Mouse (Mus musculus): ENCODE results near the gene Ppib.
A peak's percentile ranks its signal among the peaks of the same experiment; 100 is the strongest.

The Ppib gene

DNA sequence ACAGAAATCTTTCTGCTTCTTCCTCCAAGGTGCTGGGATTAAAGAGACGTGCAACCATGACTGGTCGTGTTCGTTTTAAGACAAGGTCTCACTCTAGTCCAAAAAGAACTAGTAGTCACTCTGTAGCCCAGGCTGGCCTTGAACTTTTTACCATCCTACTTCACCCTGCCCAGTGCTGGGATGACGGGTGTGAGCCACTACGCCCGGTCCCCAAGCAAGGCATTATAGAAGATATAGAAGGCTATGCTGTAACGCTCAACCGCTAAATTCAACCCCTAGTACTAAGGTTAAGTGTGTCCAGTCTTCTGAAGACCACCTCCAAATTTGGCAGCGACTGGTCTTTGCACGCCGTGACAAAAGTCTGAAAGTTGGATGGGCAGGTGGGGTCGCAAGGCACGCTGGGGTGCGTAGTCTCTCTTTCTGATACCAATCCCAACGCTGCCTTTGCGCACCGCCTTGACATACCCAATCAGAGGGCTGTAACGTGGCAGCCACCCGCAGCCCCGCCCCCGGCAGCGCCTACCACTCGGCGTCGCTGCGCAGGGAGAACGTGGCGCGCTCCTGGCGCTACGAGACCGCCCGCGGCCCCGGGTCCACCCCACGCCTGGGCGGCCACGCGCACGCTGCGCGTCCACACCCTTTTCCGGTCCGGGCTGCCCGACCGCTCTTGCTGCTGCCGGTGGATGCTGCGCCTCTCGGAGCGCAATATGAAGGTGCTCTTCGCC, at the start of gene Ppib:
Gene Ppib, plus strand, starts transcription at position 640 of the 725 bp plus-strand sequence.
- DNase-seq: peak; percentile 99

DNA sequence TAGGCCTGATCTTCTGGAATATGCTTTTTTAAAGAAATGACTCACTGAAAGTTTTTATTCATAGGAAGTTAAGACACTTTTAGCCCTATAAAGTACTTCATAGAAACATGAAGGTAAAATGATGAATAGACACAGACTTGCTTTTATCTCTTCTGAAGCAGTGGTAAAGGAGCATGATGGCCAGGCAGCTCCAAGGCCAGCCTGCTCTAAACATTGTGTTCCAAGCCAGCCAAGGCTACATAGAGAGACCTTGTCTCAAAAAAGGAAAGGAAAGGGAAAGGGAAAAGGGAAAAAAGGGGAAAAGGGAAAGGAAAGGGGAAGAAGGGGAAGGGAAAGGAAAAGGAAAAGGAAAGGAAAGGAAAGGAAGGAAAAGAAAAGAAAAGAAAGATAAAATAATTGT, 39.4 kb upstream of the Ppib start:
- no peak for DNase-seq

DNA sequence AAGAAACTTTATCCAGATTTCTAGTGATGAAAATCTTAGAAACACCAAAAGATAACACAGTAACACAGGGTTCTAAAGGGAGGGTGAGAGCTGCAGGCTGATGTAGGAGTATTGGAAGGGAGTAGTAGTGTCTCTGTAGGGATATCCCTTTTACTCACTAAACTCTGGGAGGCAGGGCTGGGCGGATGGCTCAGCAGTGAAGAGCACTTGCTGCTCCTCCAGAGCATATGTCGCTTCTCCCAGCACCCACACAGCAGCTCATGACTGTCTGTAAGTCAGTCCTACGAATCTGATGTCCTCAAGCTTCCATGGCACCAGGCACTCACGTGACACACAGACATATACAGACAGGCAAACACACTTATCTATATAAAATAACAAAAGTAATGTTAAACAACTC, 21.9 kb upstream of the Ppib start:
- no peak for DNase-seq

DNA sequence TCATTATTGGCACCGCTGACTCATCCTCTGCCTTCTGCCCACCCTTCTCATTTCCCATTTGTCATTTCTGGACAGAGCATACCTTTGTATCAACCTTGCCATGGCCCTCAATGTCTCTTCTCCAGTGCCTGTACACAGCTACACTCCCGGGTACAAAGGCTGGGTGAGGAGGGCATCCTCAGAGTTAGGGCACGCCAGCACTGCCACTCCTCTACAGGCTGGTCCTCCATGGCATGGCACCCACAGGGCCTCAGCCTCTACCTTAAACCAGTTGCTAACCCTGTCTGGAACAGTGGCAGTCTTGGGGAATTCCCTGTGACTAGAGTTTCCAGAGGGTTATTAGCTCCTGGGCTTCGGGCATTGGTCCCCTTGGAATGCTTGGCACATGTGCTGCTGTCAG, 21.4 kb upstream of the Ppib start:
- DNase-seq: no peak

DNA sequence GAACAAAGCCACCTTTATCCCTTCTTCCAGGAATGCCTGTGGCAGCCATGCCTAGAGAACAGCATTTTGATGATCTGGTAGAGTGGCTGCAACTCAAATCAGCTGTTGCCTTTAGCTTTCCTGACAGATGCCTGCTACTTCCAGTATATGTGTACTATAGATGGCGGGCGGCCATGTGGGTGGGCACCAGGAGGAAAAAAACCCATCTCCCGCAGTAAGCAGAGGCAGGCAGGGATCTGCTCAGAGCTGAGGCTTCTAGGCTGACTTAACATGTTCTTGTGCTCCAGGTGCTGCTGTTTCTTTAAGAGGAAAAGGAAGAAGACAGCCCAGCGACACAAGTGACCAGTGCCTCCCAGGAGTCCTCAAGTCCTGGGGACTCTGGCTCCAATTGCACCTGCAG, 20.7 kb upstream of the Ppib start:
- no peak for DNase-seq

DNA sequence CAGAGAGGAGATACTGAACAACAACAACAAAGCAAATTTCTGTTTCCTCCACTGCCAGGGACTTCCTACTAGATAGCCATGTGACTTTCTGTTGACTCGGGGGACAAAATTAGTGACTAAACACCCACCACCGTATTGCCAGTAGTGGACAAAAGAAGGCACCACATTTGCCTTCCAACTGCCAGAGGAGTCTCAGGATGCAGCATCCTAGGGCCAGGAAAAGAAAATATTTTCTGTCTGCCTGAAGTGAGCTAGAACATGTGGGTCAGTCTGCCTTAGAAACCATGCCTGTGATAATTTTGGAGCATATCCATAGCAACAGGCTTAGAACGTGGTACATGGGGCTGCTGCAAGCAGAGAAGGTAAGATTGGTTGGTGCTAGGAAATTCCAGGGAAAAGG, 19.2 kb upstream of the Ppib start:
- DNase-seq: no peak

DNA sequence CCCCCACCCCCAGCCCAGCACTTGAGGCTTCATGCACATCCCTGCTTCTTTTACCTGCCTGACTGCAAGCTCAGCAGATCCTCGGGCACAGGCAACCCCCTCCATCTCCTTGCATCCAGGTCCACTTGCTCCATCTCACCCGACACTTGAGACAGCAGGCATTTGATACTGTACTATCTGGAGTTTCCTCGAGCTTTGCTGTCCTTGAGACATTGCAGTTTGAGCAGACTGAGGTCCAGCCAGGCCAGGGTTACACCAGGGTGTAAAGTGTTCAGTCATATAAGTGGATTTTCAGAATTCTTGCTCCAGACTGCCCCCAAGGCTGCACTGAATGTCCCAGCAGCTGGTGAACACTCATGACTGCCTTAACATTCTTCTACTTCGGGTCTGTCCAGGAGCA, 17.7 kb upstream of the Ppib start:
- DNase-seq: no peak

DNA sequence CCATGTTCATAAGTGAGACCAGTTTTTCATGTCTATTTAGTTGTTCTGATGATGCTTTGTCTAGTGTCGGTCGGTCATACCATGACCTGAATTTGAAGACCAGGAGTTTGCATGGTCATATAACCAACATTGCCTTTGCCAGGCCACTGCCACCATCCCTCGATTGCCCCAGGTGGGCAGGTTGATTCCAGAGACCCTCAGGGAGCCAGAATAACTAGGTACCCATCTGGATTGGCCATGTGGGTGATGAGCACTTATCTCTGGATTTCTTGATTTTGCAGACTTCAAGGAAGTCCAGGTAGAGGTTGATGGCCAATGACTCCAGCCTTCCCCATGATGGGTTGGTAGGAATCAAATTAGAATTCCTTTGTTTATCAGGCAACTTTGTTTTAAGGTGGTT, 16.8 kb upstream of the Ppib start:
- DNase-seq: no peak

DNA sequence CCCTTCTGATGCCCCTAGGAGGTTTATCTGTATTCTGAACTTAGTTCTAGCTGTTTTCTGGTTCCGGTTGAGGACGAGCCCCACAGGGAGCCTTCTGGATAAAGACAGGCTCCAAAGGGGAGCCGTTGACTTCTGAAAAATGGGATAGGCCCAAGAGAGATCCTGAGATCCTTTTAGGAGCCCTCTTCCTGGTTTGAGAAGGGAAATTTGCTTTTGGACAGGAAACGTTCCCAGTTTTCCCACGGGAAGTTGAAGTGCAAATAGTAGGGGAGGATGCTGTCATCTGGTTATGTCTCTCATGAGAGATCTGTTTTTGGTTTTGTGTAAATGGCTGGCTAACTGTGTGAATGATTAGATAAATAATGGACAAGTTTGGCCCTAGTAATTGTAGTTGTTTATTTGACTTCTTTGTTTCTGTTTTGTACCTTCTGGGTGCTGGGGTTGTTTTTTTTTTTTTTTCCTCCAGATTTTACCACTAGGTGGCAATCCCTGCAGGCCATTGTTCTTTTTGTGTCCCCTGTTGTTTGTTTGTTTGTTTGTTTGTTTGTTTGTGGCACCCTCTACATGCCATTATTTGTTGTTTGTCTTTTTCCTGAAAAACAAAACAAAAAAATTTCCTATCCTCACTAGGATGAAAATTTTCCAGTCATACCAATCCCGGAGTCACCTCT, 10.0 kb upstream of the Ppib start:
- DNase-seq: no peak

DNA sequence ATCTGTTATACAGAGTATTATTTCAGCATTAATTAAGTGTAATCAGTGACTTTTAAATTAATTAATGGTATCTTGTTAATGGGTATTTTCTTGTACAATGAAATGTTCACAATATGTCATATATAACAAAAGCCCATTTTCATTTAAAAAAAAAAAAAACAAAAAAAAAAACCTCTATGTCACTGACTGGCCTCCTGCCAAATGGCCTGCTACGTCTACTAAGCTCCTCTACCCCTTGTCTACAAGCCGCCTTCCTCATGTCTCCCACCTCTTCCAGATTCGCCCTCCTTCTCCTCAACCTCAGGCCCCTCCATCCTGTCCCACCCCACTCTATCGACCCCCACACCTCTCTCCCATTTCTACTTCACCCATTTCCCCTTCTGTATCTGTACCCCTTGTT, 8.5 kb upstream of the Ppib start:
- DNase-seq: no peak

DNA sequence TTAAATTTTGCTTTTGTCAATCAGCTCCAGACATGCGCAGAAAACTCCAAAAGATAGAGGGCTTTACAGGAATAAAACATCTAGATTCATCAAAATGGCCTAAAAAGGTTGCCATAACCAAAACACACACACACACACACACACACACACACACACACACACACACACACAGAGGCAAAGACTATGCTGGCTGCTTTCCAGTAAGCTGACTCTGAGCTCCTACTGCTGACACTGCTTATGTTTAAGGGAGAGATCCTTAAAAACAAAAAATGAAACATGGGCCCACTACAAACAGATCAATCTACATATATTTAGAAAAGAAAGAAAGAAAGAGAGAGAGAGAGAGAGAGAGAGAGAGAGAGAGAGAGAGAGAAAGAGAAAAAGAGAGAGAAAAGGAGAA, 7.3 kb upstream of the Ppib start:
- DNase-seq: no peak

DNA sequence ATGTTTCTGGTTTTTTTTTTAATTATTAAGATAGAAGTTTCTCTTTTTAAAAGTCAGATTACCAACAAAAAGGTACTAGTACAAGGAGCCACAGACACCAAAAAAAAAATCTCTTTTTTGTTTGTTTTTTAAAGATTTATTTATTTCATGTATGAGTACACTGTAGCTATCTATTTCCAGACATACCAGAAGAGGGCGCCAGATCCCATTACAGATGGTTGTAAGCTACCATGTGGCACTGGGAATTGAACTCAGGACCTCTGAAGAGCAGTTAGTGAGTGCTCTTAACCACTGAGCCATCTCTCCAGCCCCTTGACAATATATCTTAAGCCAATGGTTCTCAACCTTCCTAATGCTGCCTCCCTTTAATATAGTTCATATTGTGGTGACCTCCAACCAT, 6.4 kb upstream of the Ppib start:
- no peak for DNase-seq

DNA sequence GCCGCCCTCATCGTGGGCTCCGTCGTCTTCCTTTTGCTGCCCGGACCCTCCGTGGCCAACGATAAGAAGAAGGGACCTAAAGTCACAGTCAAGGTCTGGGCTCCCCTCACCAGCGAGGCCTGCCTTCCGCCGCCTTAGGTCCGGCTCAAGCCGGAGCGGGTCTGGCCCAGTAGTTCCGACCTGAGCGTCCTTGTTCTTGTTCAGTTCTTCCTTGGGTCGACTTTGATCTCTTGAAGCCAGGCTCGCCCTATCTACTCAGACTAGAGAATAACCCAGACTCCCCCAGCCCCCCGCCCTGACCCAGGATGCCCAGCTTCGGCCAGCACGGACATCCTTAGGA, 256 bp downstream of the Ppib start:
- no peak for DNase-seq

DNA sequence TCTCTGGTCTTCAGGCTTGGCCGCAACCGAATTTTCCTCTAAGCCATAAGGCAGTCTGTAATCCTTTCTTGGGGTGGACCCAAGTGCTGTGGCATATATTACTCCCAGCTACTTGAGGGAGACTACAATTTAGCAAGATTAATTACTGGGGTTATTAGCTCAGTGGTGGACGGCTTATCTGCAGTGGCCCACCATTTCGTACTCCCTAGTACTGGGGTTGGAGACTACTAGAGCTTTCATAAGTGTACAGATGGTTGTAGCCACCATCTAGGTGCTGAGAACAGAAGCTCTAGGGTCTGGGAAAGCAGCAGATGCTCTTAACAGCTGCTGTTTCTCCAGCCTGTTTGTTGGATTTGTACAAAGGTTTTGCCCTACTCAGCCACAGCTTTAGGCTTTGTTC, 964 bp downstream of the Ppib start:
- DNase-seq: no peak

DNA sequence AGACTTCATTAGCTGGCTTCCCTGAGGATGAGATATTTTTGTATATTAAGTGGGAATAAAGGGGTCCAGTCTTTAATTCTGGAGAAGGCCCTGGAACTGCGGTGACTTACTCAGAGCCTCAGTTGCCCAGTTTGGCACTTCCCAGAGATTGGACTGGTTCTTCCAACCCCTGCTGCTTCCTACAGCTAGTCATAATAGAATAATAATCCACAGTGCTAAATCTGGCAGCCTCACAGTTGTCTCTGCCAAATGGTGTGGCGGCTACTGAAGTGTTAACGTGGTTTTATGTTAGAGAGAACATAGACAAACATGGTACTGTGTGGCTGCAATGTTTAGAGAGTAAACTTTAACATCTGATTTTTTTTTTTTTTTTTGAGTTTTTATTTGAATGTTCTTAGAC, 1.6 kb downstream of the Ppib start:
- DNase-seq: no peak

DNA sequence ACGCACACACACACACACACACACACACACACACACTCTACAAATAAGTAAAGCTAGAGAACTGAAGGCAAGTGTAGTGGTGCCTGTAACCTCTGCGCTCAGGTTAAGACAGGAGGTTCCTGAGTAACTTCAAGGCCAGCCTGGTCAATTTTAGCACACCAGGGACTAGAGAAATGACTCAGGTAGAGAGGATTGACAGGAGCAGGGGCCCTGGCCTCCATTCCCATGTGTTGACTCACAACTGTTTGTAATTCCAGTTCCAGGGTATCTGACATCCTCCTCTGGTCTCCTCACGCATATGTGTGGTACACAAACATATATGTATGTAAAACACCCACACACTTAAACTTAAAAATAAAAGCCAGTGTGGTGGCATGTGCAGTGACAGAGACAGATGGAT, 3.4 kb downstream of the Ppib start:
- DNase-seq: no peak

DNA sequence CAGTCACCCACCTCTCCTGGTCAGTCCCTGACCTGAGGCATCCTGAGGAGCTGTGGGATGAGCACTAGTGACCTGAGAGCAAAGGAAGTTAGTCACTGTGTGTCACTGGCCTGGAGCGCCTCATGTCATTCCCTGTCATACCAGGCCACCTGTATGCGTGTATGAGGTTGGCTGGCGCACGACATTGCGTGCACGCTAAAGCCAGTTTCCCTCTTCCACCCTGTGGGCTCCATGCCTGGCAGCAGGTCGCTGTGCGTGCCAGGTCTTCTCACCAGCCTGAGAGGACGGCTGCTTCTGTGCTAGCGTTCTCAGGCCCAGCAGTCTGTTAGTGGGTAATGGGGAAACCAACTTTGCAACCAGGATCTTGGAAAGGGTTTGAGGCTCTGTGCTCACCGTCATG, 4.3 kb downstream of the Ppib start:
- DNase-seq: no peak

DNA sequence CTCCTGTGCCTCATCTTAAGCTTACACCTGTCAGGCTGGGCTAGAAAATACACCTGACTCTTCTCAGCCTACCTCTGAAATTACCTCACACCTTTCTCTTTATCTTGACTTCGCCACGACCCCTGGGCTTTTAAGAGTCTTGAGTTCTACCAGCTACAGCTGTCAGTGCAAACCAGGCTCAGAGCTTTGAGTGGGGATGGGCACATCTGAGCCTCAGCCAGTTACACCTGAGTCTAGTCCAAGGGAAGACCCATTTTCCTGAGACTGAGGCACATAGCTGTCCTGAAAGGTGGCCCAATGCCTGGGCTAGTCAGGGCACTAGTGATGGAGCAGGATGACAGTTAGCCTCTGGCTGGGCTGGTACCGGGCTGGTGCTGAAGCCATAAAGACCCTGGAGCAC, 6.8 kb downstream of the Ppib start:
- no peak for DNase-seq

DNA sequence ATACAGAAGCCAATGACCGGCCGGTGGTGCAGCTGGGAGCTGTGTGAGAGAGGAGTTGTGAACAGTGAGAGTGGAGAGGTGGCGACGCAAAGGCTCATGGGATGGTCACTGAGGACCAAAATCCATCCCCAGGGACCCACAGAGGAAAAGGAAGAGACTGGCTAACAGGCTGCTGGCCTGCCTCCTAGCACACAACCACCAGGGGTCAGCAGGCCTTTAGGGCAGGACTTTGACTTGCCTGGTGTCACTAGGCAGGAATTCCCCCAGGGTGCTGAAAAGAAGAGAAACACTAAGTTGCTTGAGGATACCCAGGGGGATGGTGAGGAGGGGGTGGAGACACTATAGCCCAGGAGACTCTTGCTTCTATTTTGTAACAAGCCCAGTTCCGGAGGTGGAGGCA, 7.5 kb downstream of the Ppib start:
- no peak for DNase-seq

DNA sequence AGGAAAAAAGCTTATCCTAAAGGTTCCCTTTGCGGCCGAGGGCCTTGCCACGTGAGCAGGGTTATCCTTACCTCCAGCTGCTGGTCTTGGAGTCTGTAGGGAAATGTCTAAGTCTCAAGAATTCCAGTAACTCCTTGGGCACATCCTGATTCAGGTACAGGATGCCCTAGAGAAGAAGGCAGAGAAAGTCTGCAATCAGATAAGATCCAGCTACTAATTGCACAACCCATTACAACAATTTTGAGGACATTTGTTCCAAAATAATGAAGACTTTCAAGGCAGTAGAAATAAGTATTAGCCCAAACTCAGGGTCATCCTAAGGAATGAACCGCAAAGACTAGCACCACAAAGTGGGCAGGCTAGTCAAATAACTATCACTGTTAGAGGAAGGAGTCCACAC, 8.0 kb downstream of the Ppib start:
- no peak for DNase-seq

DNA sequence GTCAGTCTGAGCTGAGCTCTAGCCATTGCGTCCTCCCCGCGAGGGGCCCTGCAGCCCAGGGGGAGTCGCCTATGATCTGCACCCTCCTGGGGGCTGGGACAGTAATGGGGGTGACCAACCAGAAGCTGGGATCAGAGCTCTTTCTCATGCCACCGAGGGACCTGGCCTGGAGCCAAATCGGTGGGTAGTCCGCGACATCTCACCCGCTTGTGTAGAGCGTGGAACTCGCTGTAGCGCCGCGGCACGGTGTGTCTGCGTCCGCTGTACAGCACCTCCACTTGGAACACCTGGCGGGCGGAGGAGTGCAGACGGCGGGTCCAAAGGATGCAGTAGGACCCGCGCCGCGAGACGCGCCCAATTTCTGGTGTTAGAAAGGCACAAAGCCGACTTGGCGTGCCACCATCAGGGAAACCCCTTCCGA, 9.0 kb downstream of the Ppib start:
- DNase-seq: peak; percentile 47 to 55

DNA sequence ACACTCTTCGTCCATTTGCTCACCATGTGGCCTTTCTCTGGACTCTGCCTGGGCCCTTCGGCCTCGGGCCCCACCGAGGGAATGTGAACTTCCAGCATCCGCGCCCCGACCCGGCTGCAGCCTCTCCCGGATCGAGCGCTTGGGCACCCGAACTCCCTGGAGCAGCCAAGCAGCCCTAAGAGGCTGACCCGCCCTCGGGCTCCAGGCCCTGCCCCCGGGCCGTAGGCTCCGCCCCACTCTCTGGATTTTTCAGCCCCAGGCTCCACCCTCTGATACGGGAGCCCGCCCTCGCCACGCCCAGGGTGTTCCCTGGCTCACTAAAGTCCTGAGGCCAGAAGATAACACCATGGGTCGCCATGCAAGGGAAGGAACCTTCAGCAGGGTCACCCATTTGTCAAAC, 9.6 kb downstream of the Ppib start, which contains the start of gene Snx22:
Gene Snx22, minus strand, starts transcription at position 137 of the 400 bp plus-strand sequence.
- peak; percentile 89 to 93 for DNase-seq

DNA sequence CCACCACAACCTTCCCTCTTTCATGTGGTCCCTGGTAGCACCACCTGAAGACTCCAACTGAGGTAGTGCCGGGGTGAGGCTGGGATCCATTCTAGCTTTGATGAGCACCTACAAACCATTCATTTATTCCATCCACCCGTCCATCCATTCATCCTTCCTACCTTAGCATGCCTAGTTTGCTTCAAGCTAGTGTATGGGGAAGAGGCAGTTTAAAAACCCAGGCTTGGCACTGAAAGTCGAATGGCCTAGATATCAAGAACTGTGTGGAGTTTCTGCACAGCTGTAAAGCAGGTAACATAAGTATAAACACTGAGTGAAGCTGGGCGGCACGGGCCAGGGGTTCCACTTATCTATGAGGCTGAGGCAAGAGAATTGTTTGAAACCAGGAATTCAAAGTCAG, 10.1 kb downstream of the Ppib start:
- DNase-seq: no peak

DNA sequence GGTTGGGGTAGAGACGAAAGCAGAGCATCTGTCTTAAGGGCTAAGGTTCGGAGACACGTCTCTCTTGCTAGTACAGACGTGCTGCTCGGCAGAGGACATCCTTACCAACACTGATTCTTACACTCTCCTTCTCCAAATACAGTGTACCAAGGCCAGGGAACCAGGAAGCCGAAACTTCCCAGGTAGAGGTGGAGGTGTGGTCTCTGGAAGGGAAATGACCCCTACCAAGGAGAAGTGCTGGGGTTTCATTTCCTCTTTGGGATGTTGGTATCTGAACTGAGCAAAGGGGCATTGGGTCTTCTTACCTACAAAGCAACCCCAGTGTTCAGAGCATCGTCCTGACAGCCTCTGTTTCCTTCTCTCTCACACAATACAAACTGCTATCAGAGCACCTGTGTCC, 12.7 kb downstream of the Ppib start:
- DNase-seq: no peak

DNA sequence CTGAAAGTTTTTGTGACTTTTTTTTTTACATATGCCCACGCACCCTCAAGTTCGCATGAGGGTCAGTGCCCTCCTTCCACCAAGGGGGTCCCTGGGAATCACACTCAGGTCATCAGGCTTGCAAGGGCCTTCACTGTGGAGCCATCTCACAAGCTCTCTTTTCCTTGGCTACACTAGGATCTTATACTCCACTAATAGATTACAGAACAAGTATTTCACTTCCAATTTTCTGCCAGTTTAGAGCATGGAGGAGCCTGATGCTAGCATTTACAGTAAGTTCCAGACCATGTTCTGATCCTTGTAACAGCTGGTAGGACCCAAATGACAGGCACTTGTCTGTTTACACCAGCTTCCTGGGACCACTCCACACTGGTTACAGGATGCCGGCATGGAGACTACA, 18.1 kb downstream of the Ppib start:
- DNase-seq: no peak

Measured in cerebellum, adult 18-20 months (tissue).